Mouse (Mus musculus): ENCODE measurements at regions not wholly inside any gene's neighbourhood (a gene's known extent, or its start where the extent isn't known, plus 50 kb on each side); places are given as distances from the start of the nearest gene placed in this dataset.
A peak's percentile ranks its signal among the peaks of the same experiment; 100 is the strongest.

GRCm38 (mm10) chr3:51080855-51081254, 143.4 kb upstream of the Noct start:
- DNase-seq: no peak

GRCm38 (mm10) chr3:51082831-51083575, 141.2 kb upstream of the Noct start:
- intact Hi-C loops (cut with DNase I): no loop called here
- no peak for DNase-seq

More at GRCm38 (mm10) chr3:51080855-51081254, 143.4 kb upstream of the Noct start:
- intact Hi-C loops (cut with DNase I): no loop called here

GRCm38 (mm10) chr3:51083583-51083982, 140.7 kb upstream of the Noct start:
- intact Hi-C loops (cut with DNase I): no loop called here
- no peak for DNase-seq

- intact Hi-C loops (cut with DNase I): no loop called here
- DNase-seq: no peak
Observed at GRCm38 (mm10) chr3:51086441-51086849, 137.8 kb upstream of the Noct start.

GRCm38 (mm10) chr3:51087076-51087475, 137.2 kb upstream of the Noct start:
- intact Hi-C loops (cut with DNase I): no loop called here

GRCm38 (mm10) chr3:51089036-51089669, 135.1 kb upstream of the Noct start:
- no peak for DNase-seq
- intact Hi-C loops (cut with DNase I): no loop called here

More at GRCm38 (mm10) chr3:51087076-51087475, 137.2 kb upstream of the Noct start:
- no peak for DNase-seq

- DNase-seq: peak in 1 of 2 experiments; percentile 12
- intact Hi-C loops (cut with DNase I): no loop called here
Observed at GRCm38 (mm10) chr3:51091478-51091877, 132.8 kb upstream of the Noct start.

- DNase-seq: no peak
- intact Hi-C loops (cut with DNase I): no loop called here
Observed at GRCm38 (mm10) chr3:51092079-51093028, 131.9 kb upstream of the Noct start.

GRCm38 (mm10) chr3:51095847-51096447, 128.3 kb upstream of the Noct start:
- intact Hi-C loops (cut with DNase I): no loop called here
- DNase-seq: no peak

- intact Hi-C loops (cut with DNase I): no loop called here
- DNase-seq: no peak
Observed at GRCm38 (mm10) chr3:51096545-51096944, 127.7 kb upstream of the Noct start.

- intact Hi-C loops (cut with DNase I): no loop called here
- DNase-seq: no peak
Observed at GRCm38 (mm10) chr3:51097362-51097761, 126.9 kb upstream of the Noct start.

GRCm38 (mm10) chr3:51099966-51100365, 124.3 kb upstream of the Noct start:
- DNase-seq: no peak
- intact Hi-C loops (cut with DNase I): no loop called here

GRCm38 (mm10) chr3:51108639-51109202, 115.5 kb upstream of the Noct start:
- intact Hi-C loops (cut with DNase I): no loop called here

GRCm38 (mm10) chr3:51111241-51111640, 113.0 kb upstream of the Noct start:
- no peak for DNase-seq
- intact Hi-C loops (cut with DNase I): no loop called here

More at GRCm38 (mm10) chr3:51108639-51109202, 115.5 kb upstream of the Noct start:
- no peak for DNase-seq

GRCm38 (mm10) chr3:51112351-51112750, 111.9 kb upstream of the Noct start:
- DNase-seq: no peak
- intact Hi-C loops (cut with DNase I): no loop called here

- intact Hi-C loops (cut with DNase I): no loop called here
- DNase-seq: no peak
Observed at GRCm38 (mm10) chr3:51115921-51116320, 108.3 kb upstream of the Noct start.

GRCm38 (mm10) chr3:51118706-51119105, 105.5 kb upstream of the Noct start:
- DNase-seq: no peak

GRCm38 (mm10) chr3:51120522-51120921, 103.7 kb upstream of the Noct start:
- DNase-seq: no peak
- intact Hi-C loops (cut with DNase I): loop anchor here (5.0 kb wide), 3 partner anchors 213 to 818 kb away; no protein-coding TSS in a partner anchor

More at GRCm38 (mm10) chr3:51118706-51119105, 105.5 kb upstream of the Noct start:
- intact Hi-C loops (cut with DNase I): no loop called here

- DNase-seq: peak; percentile 28 to 34
- intact Hi-C loops (cut with DNase I): loop anchor here (5.0 kb wide), 3 partner anchors 215 to 820 kb away; no protein-coding TSS in a partner anchor
Observed at GRCm38 (mm10) chr3:51121703-51122540, 102.3 kb upstream of the Noct start.
